Mouse (Mus musculus): ENCODE results near the gene Ccdc73. TPM values are rescaled to one million over a fixed set of nuclear protein-coding genes. Genes with fewer than 3 reads are reported as not detected.

Ccdc73 gene
- total RNA-seq, 1 experiment = 3.5 TPM

DNA sequence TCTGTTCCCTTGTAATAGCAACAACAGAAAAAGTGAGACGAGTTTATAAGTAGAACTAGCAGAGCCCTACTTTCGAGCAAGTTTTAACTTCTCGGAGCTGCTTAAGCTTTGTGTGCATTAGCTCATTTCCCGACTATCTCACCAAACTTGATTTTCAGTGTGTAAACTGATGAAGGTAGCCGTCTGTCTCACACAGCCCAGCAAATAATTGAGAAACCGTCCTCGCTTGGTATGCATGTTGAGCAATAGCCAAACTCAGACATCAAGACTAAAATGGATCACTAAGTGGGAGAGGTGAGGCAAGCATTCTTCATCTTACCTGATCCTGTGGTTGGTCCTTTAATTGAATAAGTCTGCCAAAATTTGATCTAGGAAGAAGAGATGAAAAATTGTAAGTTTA lies 25.9 kb upstream of the Ccdc73 start:
- no peak overlapping the region for H3K9ac ChIP-seq (ENCODE audit: insufficient read depth, low read depth, low read length, poor library complexity, severe bottlenecking)
- TF ChIP-seq ZC3H11A (IDR thresholded peaks at IDR 0.05; ENCODE audit: borderline replicate concordance, low read depth, low read length) (no peak), CHD2 (IDR thresholded peaks at IDR 0.05; ENCODE audit: low read depth, low read length) (no peak), MAFK (IDR thresholded peaks at IDR 0.05; ENCODE audit: insufficient read depth, low read depth, low read length) (no peak), HCFC1 (IDR thresholded peaks at IDR 0.05; ENCODE audit: borderline replicate concordance, insufficient read depth, low read length) (no peak), ZNF384 (IDR thresholded peaks at IDR 0.05; ENCODE audit: low read depth, low read length) (no peak)
- no peaks in the 10 kb centered on the region for H3K9me3 ChIP-seq (ENCODE audit: control insufficient read depth, insufficient read depth, low read depth, low read length)
- H3K4me1 ChIP-seq (ENCODE audit: control insufficient read depth in 2 of 2, insufficient read depth in 2 of 2, low read length in 2 of 2, poor library complexity in 1 of 2) = peaks cover 0 to 9% of the 10 kb centered on the region in 2 experiments; a peak in 2 of 4 replicates
- no peak overlapping the region for H3K27ac ChIP-seq (ENCODE audit: insufficient read depth, low read depth, low read length, poor library complexity, severe bottlenecking)
- peaks cover 8% of the 10 kb centered on the region for H3K36me3 ChIP-seq (ENCODE audit: control insufficient read depth, insufficient read depth, low read length, poor library complexity, severe bottlenecking)
- no peak for DNase-seq (ENCODE audit: low read depth, low spot score)
- H3K4me3 ChIP-seq (ENCODE audit: insufficient read depth in 1 of 2, low read depth in 1 of 2, low read length in 2 of 2, poor library complexity in 1 of 2, severe bottlenecking in 1 of 2) = no peak overlapping the region
- in situ Hi-C loops (cut with MboI; ENCODE audit: low sequenced_read_pairs in 2 of 2, unreplicated experiment in 2 of 2) = no loop called here

- Histone ChIP-seq H3K4me3 (ENCODE audit: insufficient read depth in 1 of 2, low read depth in 1 of 2, low read length in 2 of 2, poor library complexity in 1 of 2, severe bottlenecking in 1 of 2) (no peak overlapping the region), H3K36me3 (ENCODE audit: control insufficient read depth, insufficient read depth, low read length, poor library complexity, severe bottlenecking) (peaks cover 7% of the 10 kb centered on the region), H3K9ac (ENCODE audit: insufficient read depth, low read depth, low read length, poor library complexity, severe bottlenecking) (no peak overlapping the region), H3K4me1 (ENCODE audit: control insufficient read depth in 2 of 2, insufficient read depth in 2 of 2, low read length in 2 of 2, poor library complexity in 1 of 2) (peaks cover 0 to 13% of the 10 kb centered on the region in 2 experiments; a peak in 2 of 4 replicates), H3K9me3 (ENCODE audit: control insufficient read depth, insufficient read depth, low read depth, low read length) (no peaks in the 10 kb centered on the region), H3K27ac (ENCODE audit: insufficient read depth, low read depth, low read length, poor library complexity, severe bottlenecking) (no peak overlapping the region)
- TF ChIP-seq ZC3H11A (IDR thresholded peaks at IDR 0.05; ENCODE audit: borderline replicate concordance, low read depth, low read length) (no peak), MAFK (IDR thresholded peaks at IDR 0.05; ENCODE audit: insufficient read depth, low read depth, low read length) (no peak), ZNF384 (IDR thresholded peaks at IDR 0.05; ENCODE audit: low read depth, low read length) (no peak), CHD2 (IDR thresholded peaks at IDR 0.05; ENCODE audit: low read depth, low read length) (no peak), HCFC1 (IDR thresholded peaks at IDR 0.05; ENCODE audit: borderline replicate concordance, insufficient read depth, low read length) (no peak)
- in situ Hi-C loops (cut with MboI; ENCODE audit: low sequenced_read_pairs in 2 of 2, unreplicated experiment in 2 of 2) = no loop called here
- no peak for DNase-seq (ENCODE audit: low read depth, low spot score)
Measured at GRCm38 (mm10) chr2:104842559-104842958, 25.0 kb upstream of the Ccdc73 start.

- peaks cover 2 to 15% of the 10 kb centered on the region in 2 experiments; a peak in 2 of 4 replicates for H3K4me1 ChIP-seq (ENCODE audit: control insufficient read depth in 2 of 2, insufficient read depth in 2 of 2, low read length in 2 of 2, poor library complexity in 1 of 2)
- H3K27ac ChIP-seq (ENCODE audit: insufficient read depth, low read depth, low read length, poor library complexity, severe bottlenecking) = no peak overlapping the region
- no peak for DNase-seq (ENCODE audit: low read depth, low spot score)
- H3K9ac ChIP-seq (ENCODE audit: insufficient read depth, low read depth, low read length, poor library complexity, severe bottlenecking) = no peak overlapping the region
- peaks cover 5% of the 10 kb centered on the region for H3K36me3 ChIP-seq (ENCODE audit: control insufficient read depth, insufficient read depth, low read length, poor library complexity, severe bottlenecking)
- in situ Hi-C loops (cut with MboI; ENCODE audit: low sequenced_read_pairs in 2 of 2, unreplicated experiment in 2 of 2) = no loop called here
- TF ChIP-seq MAFK (IDR thresholded peaks at IDR 0.05; ENCODE audit: insufficient read depth, low read depth, low read length) = no peak
- TF ChIP-seq HCFC1 (IDR thresholded peaks at IDR 0.05; ENCODE audit: borderline replicate concordance, insufficient read depth, low read length) = no peak
- TF ChIP-seq ZC3H11A (IDR thresholded peaks at IDR 0.05; ENCODE audit: borderline replicate concordance, low read depth, low read length) = no peak
- TF ChIP-seq CHD2 (IDR thresholded peaks at IDR 0.05; ENCODE audit: low read depth, low read length) = no peak
- TF ChIP-seq ZNF384 (IDR thresholded peaks at IDR 0.05; ENCODE audit: low read depth, low read length) = no peak
- H3K4me3 ChIP-seq (ENCODE audit: insufficient read depth in 1 of 2, low read depth in 1 of 2, low read length in 2 of 2, poor library complexity in 1 of 2, severe bottlenecking in 1 of 2) = no peak overlapping the region
- H3K9me3 ChIP-seq (ENCODE audit: control insufficient read depth, insufficient read depth, low read depth, low read length) = no peaks in the 10 kb centered on the region
Measured at GRCm38 (mm10) chr2:104846638-104847414, 20.8 kb upstream of the Ccdc73 start.

GRCm38 (mm10) chr2:104847645-104848044 lies 20.0 kb upstream of the Ccdc73 start:
- H3K9ac ChIP-seq (ENCODE audit: insufficient read depth, low read depth, low read length, poor library complexity, severe bottlenecking) = no peak overlapping the region
- no peak overlapping the region for H3K4me3 ChIP-seq (ENCODE audit: insufficient read depth in 1 of 2, low read depth in 1 of 2, low read length in 2 of 2, poor library complexity in 1 of 2, severe bottlenecking in 1 of 2)
- no peak overlapping the region for H3K27ac ChIP-seq (ENCODE audit: insufficient read depth, low read depth, low read length, poor library complexity, severe bottlenecking)
- no peaks in the 10 kb centered on the region for H3K9me3 ChIP-seq (ENCODE audit: control insufficient read depth, insufficient read depth, low read depth, low read length)
- TF ChIP-seq ZNF384 (IDR thresholded peaks at IDR 0.05; ENCODE audit: low read depth, low read length) (no peak), HCFC1 (IDR thresholded peaks at IDR 0.05; ENCODE audit: borderline replicate concordance, insufficient read depth, low read length) (no peak), MAFK (IDR thresholded peaks at IDR 0.05; ENCODE audit: insufficient read depth, low read depth, low read length) (no peak), ZC3H11A (IDR thresholded peaks at IDR 0.05; ENCODE audit: borderline replicate concordance, low read depth, low read length) (no peak), CHD2 (IDR thresholded peaks at IDR 0.05; ENCODE audit: low read depth, low read length) (no peak)
- peaks cover 5 to 15% of the 10 kb centered on the region in 2 experiments; a peak in 2 of 4 replicates for H3K4me1 ChIP-seq (ENCODE audit: control insufficient read depth in 2 of 2, insufficient read depth in 2 of 2, low read length in 2 of 2, poor library complexity in 1 of 2)
- H3K36me3 ChIP-seq (ENCODE audit: control insufficient read depth, insufficient read depth, low read length, poor library complexity, severe bottlenecking) = peaks cover 3% of the 10 kb centered on the region
- in situ Hi-C loops (cut with MboI; ENCODE audit: low sequenced_read_pairs in 2 of 2, unreplicated experiment in 2 of 2) = no loop called here
- DNase-seq (ENCODE audit: low read depth, low spot score) = no peak

Measured in ES-E14 (cell line).